Mouse (Mus musculus): Measurements from ENCODE around the gene Rtn3. TPM values are rescaled to one million over a fixed set of nuclear protein-coding genes. Genes with fewer than 3 reads are reported as not detected.

Rtn3 gene
- total RNA-seq, 2 experiments from 2014 or later = 30.6 to 37.7 TPM

DNA sequence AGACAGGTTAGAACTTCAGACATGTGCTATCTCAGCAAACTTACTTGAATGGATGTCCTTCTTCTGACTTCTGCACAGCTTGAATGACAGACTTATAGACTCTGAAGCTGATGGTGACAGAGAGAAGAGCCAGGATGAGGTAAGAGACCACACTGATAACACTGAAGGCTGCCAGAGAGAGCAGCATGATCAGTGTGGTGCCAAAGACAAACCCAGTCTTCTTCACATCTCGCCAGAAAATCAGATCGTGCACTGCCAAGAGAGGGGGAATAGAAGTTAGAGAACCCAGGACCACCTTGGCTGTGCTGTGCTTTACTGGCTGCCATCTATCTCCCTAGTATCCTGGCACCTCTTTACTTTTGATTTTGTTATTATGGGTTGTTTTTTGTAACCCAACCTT is 48.2 kb downstream of the Rtn3 start:
- no peak overlapping the region for H3K27ac ChIP-seq
- intact Hi-C loops (cut with DNase I) = loop anchor here (5.0 kb wide), 1 partner anchor 203 kb away; no protein-coding TSS in a partner anchor
- TF ChIP-seq CTCF (IDR thresholded peaks at IDR 0.05) = no peak
- no peak for DNase-seq
- no peak overlapping the region for H3K4me3 ChIP-seq

DNA sequence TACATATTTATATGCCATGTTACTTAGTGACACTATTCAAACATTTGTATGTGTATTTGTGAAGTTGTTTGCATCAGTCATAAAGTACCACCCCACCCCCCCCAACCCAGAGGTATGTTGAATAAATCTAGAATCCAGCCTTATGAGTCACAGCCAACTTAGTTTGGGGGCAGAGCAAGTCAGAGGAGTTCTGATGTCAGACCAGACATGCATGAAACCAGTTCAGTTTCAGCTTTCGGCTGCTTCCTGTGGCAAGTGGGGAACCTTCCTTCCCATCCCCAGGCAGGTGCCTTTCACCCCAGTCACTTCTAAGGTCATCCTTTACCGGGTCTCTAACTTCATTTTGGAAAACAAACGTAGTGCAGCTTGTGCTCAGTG is 57.7 kb downstream of the Rtn3 start:
- Histone ChIP-seq H3K4me3 (no peak overlapping the region), H3K27ac (no peak overlapping the region)
- intact Hi-C loops (cut with DNase I) = no loop called here
- no peak for TF ChIP-seq CTCF (IDR thresholded peaks at IDR 0.05)
- no peak for DNase-seq

DNA sequence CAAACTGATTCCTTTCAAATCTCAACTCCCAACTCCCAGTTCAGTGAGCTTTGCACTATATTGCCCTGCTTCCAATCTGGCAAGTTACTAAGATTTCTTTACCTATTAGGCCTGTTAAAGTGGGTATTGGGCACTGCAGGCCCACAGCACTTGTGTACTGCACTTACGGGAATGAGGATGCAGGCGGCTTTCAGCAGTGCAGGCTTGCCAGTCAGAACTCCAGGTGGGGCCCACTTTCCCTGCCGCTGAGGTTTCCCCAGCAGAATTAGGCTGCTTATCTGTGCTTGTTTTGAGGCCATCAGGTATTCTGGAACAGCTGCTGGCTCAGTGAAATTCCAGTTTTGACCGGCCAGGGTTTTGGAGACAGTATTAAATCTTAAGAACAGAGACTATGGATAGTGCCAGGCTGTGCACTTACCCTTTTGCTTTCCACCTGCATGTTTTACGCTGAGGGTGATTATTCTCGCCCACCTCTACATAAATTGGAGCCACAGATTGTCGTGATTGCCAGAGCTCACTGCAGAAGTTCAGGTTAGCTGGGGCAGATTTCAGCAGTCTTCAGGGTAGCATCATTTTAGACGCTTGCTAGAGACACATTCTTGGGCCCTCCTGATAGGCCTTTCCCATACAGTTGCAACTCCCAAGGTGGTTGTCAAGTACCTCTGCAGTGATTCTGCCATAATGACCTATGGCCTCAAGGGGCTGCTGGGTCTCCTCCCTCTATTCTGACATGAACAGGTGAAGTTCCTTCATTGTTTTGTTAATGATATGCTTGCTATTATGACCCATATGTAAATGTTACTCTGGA is 58.3 kb downstream of the Rtn3 start:
- TF ChIP-seq CTCF (IDR thresholded peaks at IDR 0.05) = no peak
- no peak overlapping the region; the same call in 1 of the 2 replicates for H3K27ac ChIP-seq
- intact Hi-C loops (cut with DNase I) = no loop called here

DNA sequence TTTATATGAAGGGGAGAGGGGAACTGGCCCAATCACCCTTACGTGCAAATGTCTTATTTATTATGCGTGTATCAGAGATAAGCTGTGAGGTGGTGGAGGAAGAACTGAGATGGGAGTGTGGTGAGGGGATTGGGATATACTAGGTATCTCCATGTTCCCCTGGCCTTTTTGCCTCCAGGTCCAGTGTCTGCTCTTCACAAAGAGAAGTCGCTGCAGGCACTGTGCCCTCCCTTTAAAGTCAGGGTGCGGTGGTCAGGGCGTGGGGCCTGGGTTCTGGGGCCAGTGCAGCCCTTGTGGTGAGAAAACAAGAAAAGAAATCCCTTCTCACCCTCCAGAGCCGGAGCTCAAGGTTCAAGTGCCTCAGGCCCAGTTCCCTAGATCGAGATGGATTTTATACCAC is 59.0 kb downstream of the Rtn3 start:
- no peak for TF ChIP-seq CTCF (IDR thresholded peaks at IDR 0.05)
- no peak for DNase-seq
- intact Hi-C loops (cut with DNase I) = no loop called here
- H3K27ac ChIP-seq = peak overlapping the region; percentile 71; the same call in 1 of the 2 replicates
- no peak overlapping the region for H3K4me3 ChIP-seq

More for the DNA sequence above, 58.3 kb downstream of the Rtn3 start:
- no peak for DNase-seq
- no peak overlapping the region for H3K4me3 ChIP-seq

DNA sequence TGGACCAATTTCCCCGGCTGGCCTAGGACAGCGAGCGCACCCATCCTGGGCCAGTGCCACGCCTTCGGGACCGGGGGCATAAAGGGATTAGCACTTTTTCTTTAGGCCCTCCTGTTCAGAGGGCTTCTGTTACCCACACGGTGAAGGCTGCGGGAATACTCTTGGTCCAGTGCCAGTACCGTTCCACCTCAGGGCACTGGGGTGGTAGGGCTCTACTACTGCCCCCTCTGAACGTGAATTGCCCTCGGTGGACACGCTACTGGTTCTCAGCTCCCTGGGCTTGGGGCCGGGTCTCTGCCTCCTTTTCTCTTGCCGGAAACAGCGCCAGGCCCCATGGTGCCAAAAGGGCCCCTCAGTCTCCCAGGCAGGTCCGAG is 59.4 kb downstream of the Rtn3 start:
- DNase-seq = no peak
- peak overlapping the region; percentile 71 for H3K27ac ChIP-seq
- no peak for TF ChIP-seq CTCF (IDR thresholded peaks at IDR 0.05)
- intact Hi-C loops (cut with DNase I) = no loop called here
- H3K4me3 ChIP-seq = peak overlapping the region; percentile 73

DNA sequence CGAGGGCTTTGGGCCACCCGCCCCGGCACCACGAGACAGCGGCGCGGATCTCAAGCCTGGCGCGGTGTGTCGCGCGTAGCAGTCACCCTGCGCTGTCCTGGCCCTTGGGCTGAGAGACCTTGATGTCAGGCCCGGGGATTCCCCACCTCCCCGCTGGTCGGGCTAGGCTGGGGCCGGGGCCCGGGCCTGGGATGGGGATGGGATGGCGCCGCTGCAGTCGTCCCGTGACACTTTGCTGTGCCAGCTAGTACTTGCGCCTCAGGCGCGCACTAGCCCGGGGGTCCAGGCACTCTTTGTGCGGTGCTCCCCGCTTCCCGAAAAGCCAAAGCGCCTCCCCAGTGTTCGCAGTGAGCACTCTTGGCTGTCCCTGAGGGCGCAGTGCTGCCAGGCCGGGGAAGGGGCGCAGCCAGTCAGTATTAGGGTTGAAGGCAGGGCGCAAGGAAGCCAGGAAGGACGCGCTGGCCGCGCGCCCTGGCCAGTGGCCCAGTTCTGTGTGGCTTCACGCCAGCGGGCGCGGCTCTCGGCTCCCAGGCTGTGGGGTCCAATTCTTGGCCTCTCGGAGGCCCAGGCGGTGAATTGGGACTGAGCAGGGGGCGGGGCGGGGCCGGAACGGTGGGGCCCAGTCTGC is 59.9 kb downstream of the Rtn3 start:
- intact Hi-C loops (cut with DNase I) = no loop called here
- H3K4me3 ChIP-seq = peak overlapping the region; percentile 73
- no peak for TF ChIP-seq CTCF (IDR thresholded peaks at IDR 0.05)
- DNase-seq = peak; percentile 88
- peak overlapping the region; percentile 71 for H3K27ac ChIP-seq

DNA sequence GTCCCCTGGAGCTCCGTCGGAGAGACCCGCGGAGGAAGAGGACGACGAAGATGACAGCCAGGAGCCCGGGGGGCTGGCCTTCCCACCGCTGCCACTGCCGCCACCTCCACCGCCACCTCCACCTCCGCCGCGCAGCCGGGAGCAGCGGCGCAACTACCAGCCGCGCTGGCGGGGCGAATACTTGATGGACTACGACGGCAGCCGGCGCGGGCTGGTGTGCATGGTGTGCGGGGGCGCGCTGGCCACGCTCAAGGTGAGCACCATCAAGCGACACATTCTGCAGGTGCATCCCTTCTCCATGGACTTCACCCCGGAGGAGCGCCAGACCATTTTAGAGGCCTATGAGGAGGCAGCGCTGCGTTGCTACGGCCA is 60.4 kb downstream of the Rtn3 start:
- peak overlapping the region; percentile 71 for H3K27ac ChIP-seq
- H3K4me3 ChIP-seq = peak overlapping the region; percentile 73
- DNase-seq = no peak
- no peak for TF ChIP-seq CTCF (IDR thresholded peaks at IDR 0.05)
- intact Hi-C loops (cut with DNase I) = no loop called here

DNA sequence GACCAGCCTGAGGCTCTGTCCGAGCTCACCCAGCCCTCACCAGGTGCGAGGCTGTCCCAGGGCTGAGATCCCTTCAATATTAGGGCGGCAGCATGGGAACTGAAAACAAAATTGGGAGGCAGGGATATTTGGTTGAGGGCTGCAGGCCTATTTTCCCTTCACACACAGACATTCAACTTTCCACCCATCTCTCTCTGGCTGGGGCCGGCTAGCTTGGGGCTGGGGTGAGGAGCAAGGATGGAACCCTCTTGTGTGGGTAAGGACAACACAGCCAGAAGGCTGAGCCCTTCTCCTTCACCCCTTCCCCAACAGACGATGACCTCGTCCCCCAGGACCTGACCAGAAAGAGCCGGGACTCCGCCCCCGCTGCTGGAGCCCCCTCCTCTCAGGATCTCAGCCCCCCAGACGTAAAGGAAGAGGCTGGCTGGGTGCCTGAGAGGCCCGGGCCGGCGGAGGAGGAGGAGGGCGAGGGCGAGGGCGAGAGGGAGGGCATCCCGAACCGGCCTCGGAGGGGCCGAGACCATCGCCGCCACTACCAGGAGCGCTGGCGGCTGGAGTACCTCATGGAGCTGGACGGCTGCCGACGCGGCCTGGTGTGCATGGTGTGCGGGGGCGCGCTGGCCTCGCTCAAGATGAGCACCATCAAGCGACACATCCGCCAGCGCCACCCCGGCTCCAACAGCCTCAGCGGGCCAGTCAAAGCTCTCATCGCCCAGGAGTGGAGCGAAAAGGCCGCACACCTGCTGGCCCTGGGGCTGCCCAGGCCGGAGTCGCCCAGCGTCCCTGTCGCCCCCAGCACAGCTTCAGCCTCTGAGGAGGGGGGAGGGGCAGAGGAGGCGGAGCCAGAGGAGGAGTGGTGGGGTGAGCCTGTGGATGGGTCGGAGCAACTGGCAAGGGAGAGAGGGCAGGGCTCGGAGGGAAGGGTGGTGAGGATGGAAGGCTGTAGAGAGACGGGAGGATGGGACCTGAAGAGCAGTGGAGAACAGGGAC is 61.2 kb downstream of the Rtn3 start:
- DNase-seq = peak; percentile 68
- no peak overlapping the region for H3K27ac ChIP-seq
- intact Hi-C loops (cut with DNase I) = loop anchor here (2.0 kb wide), 1 partner anchor 155 kb away; the partner anchor contains the start of gene Rcor2

DNA sequence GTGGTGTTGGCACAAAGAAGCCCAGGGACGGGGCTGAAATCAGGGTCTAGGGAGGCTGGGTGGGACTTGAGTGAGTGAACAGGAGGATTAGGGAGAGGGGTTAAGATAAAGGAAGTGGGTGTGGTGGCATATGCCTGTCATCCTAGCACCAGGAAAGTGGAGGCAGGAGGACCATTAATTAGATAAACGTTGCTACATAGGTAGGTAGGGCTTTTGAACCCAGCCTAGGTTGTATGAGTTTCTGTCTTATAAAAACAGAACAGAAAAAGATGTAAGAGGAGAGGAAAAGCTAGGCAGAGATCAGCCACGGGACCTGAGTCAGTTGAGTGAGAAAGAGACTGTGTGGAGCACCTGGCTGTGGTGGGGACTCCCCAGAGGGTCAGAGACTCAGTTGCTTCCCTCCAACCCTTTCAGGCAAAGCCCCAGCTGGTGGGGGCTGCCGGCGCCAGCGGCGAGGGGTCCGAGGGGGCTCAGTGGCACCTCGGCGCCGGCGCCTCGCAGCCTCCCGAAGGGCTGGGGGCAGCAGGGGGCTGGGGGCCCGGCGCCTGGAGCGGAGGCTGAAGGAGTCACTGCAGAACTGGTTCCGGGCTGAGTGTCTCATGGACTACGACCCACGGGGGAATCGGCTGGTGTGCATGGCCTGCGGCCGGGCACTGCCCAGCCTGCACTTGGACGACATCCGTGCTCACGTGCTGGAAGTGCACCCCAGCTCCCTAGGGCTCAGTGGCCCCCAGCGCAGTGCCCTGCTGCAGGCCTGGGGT is 62.1 kb downstream of the Rtn3 start:
- no peak overlapping the region for H3K27ac ChIP-seq
- TF ChIP-seq CTCF (IDR thresholded peaks at IDR 0.05) = no peak
- peak; percentile 31 for DNase-seq
- intact Hi-C loops (cut with DNase I) = loop anchor here (2.0 kb wide), 1 partner anchor 154 kb away; the partner anchor contains the start of gene Rcor2
- H3K4me3 ChIP-seq = no peak overlapping the region

More for the DNA sequence above, 61.2 kb downstream of the Rtn3 start:
- H3K4me3 ChIP-seq = peak overlapping the region; percentile 73
- TF ChIP-seq CTCF (IDR thresholded peaks at IDR 0.05) = no peak

DNA sequence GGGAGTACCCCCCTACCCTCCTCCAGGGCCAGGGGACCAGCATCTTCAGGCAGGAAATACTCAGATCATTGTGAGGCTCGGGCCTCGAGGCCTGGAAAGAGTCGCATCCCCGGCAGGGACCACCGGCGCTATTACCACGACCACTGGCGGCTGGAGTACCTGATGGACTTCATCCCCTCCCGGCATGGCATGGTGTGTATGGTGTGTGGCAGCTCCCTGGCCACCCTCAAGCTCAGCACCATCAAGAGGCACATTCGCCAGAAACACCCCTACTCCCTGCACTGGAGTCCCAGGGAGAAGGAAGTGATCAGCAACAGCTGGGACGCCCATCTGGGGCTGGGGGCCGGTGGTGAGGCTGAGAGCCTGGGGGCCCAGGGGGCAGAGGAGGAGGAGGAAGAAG is 63.0 kb downstream of the Rtn3 start:
- intact Hi-C loops (cut with DNase I) = loop anchor here (2.0 kb wide), 1 partner anchor 153 kb away; the partner anchor contains the start of gene Rcor2
- no peak for TF ChIP-seq CTCF (IDR thresholded peaks at IDR 0.05)
- Histone ChIP-seq H3K4me3 (no peak overlapping the region), H3K27ac (no peak overlapping the region)
- no peak for DNase-seq

DNA sequence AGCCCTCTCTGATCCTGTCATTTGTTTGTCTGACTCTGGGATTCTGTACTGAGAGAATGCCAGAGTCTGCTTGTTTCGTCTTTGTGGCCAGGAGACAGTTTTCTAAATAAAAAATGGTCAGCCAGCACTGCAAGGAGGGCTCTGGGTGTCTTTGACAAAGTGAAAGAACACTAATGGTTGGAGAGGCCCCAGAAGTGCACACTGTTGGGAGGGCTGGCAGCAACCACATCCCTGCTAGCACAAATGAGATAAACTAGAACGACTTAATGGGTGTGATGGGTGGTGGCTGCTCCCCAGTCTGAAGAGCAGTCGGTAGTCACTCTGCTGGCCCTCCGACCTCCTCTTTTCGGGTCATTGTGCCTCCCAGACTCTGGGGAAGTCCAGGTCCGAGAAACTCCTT is 63.9 kb downstream of the Rtn3 start:
- Histone ChIP-seq H3K27ac (peak overlapping the region; percentile 1; the same call in 1 of the 2 replicates), H3K4me3 (peak overlapping the region; percentile 91)
- intact Hi-C loops (cut with DNase I) = loop anchor here (5.0 to 10.0 kb wide), 3 partner anchors 77 to 354 kb away; partner anchors contain the start of gene Mark2
- DNase-seq = no peak
- TF ChIP-seq CTCF (IDR thresholded peaks at IDR 0.05) = no peak
